Mouse (Mus musculus): ENCODE results near the gene Fen1.
"Not testable (repeated sequence)": the region's sequence is repeated elsewhere in the genome, so short reads cannot be mapped to it uniquely, and the experiment has no call there.

The Fen1 gene

DNA sequence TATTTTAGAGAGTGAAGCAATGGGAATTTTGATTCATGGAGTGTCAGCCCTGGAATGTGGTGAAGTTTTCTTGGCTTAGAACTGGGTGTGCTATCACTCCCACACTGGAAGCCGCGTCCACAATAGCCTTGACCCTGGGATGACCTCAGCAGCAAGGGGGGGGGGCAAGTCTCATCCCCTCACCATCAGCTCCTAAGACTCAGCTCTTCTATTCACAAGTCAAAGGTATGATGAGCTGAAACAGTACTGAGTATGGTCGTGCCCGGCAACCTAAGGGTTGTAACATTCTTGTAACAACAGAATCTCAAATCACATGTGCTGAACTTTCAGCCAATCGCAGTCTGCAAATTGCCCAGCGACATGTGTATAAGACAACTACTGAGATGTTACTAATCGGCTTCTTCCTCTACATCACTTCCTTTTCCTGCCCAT, 27.0 kb downstream of the Fen1 start:
- DNase-seq: no peak

DNA sequence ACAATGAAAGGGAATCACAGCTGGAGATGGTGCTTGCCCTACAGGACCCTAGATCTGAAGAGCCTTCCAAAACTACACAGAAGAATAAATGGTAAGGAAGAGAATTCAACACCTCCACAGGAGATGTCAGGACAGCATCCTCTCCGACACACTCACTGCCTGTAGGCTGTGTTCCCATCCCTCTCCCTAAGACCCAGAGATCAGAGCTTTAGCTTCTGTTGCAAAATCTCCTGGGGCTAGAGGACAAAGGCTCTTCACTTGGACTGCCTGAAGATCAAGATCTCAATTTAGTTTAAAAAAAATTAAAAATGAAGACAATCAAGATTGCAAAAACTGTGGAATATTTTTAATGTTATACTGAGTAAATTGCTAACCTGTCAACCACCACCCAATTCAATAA, 27.5 kb downstream of the Fen1 start:
- no peak for DNase-seq

GRCm38 (mm10) chr19:10174956-10175355, 29.0 kb downstream of the Fen1 start:
- no peak for DNase-seq

DNA sequence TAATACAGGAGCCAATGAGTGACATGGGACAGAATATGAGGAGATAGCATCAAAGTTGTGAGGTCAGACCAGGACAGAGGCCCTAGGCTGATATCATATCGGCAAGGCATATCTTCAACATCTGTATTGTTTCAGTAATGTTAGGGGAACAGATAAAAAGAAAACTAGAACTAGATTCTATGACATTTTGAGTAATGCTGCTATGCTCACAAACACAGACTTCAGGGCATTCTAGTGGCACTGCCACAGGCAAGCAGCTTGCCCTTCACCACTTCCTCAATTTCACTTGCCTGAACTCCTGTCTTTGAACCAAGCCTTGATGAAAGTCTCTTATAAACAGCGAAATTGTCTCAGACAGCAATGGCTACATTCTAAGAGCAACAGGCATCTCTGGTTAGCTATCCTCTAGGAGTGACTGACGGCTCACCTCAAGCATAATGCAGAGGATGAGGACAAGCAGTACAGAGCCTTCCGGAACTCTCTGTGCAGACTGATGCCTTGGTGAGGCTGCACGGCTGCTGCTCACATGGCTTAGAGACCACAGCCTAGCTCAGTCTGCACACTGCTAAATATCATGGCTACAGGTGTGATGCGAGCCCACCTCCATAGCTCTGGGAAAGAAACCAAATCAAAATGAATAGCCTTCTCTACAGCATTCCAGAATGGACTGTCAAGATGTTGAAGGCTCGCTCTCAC, 30.0 kb downstream of the Fen1 start:
- no peak for DNase-seq

DNA sequence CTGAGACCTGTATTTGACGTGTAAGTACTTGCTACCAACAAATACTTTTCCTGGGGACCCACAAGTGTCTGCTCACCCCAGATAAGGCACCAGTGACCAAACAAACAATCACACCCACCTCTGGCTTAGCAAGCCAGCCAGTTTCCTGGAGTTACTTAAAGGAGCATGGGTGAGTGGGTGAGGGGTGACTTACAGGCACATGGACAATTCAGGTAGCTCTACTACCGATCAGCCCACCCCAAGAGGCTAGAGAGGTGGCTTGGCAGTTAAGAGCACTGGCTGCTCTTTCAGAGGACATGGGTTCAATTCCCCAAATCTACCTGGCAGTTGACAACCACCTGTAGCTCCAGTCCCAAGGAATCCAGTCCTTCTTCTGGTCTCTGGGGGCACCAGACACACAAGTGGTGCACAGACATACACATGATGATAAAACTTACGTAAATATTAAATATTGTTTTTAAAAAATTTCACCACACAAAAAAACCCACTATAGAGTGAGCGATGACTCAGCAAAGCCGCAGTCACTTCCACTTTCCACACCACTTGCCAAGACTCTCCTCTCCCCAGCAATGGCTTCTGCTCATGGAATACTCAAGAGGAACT, 30.8 kb downstream of the Fen1 start:
- no peak for DNase-seq

DNA sequence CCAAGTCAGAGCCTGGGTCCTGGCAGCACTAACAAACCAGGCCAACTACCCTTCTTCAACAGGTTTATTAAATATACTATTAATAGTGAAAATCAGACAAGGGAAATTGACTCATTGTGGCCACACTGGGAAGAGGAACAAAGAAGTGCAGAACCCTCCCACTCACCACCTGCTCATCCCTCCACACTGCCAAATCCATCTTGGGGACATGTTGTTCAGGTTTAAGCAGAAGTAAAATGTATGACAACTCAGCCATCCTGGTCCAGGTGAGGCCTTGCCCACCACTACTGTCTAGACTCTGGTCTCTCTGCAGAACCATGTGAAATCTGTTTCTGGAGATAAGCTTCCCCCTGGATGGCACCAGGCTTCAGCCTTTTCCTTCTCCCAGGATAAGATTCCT, 32.1 kb downstream of the Fen1 start:
- no peak for DNase-seq

GRCm38 (mm10) chr19:10171359-10171758, 32.6 kb downstream of the Fen1 start:
- DNase-seq: no peak

- DNase-seq: no peak
Measured at GRCm38 (mm10) chr19:10170466-10170865, 33.5 kb downstream of the Fen1 start.

- not testable (repeated sequence) for DNase-seq
Measured at GRCm38 (mm10) chr19:10169692-10170330, 34.2 kb downstream of the Fen1 start.

DNA sequence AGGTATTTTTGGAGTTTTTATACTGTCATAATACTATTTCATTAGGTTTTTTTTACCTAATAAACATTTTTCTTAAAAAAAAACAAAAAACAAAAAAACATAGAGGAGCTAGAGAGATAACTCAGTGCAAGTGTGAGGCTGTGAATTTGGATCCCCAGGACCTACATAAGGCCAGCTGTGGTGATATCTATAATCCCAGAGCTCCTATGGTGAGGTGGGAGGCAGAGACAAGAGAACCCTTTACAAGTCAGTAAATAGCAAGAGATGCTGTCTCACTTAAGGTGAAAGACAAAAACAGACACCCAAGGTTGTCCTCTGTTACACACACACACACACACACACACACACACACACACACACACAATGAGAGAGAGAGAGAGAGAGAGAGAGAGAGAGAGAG, 34.8 kb downstream of the Fen1 start:
- DNase-seq: no peak

GRCm38 (mm10) chr19:10168441-10168840, 35.5 kb downstream of the Fen1 start:
- DNase-seq: no peak

DNA sequence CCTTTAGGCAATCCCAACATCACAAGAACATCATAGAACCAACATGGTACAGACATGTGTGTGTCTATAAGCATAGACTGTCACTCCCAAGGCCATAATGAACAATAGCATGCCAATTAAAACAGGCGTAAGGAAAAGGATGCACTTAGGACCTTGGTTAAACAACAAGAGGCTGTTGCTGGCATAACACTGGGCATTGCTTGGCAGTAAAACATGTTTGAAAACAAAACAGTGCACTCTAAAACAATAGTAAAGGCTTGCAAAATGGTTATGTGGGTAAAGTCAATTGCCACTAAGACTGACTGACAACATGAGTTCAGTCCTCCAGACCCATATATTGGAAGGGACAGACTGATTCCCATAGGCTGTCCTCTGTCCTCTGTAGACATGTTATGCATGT, 36.0 kb downstream of the Fen1 start:
- no peak for DNase-seq

- no peak for DNase-seq
Measured at GRCm38 (mm10) chr19:10167112-10167511, 36.9 kb downstream of the Fen1 start.

GRCm38 (mm10) chr19:10165928-10166327, 38.0 kb downstream of the Fen1 start:
- DNase-seq: not testable (repeated sequence)

DNA sequence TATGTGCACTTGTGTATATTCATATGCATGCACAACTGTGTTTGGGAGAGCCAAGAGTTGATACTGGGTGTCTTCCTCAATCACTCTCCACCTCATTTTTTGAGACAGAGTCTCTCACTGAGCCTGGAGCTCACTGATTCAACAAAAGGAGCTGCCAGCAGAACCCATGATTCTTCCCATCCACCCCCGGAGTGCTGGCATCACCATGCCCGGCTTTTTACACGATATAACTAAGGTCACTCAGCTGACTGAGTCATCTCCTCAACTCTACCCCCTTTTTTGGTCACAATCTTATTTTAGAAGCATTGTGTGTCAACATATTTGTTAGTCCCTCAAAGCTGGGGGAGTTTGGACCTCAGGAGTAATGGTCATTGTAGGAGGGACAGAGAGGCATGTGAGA, 40.1 kb downstream of the Fen1 start:
- no peak for DNase-seq

DNA sequence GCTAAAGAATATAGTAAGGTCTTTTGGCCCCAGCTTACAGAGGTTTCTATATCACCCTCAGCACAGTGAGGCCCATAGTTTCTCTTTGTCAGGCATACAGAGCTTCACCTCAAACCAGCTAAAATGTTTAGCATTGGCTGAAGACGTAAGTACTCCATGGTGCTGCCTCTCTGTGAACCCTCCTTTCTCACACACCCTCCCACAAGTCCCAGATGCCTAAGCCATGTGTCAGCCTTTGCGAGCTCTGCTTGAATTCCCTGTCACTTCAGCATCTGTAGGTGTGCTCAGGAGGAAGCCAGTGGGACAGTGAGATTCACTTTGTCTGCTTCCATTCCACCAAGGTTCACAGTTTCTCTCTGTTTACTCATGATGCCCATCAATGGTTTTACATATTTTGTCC, 46.2 kb downstream of the Fen1 start:
- no peak for DNase-seq

- DNase-seq: no peak
Measured at GRCm38 (mm10) chr19:10149189-10149588, 54.8 kb downstream of the Fen1 start.

All from cerebellum, adult 11 months (tissue).